Mouse (Mus musculus): ENCODE results near the gene Tmcc3. TPM values are rescaled to one million over a fixed set of nuclear protein-coding genes. Genes with fewer than 3 reads are reported as not detected.
A peak's percentile ranks its signal among the peaks of the same experiment; 100 is the strongest.

Gene Tmcc3
- polyA plus RNA-seq, 1 experiment from 2014 or later: 7.5 TPM

GRCm38 (mm10) chr10:94299301-94299700 lies 12.4 kb upstream of the Tmcc3 start:
- H3K27me3 ChIP-seq: no peaks in the 10 kb centered on the region
- no peak overlapping the region for H3K4me3 ChIP-seq
- WGBS: 93% methylated on average over 2 of the region's 2 CpGs
- H3K9me3 ChIP-seq: 0 out of 2 replicates have a peak, but pooled peaks cover 3% of the 10 kb centered on the region
- H3K4me2 ChIP-seq: no peak overlapping the region
- no peak overlapping the region for H3K27ac ChIP-seq
- H3K9ac ChIP-seq: no peak overlapping the region
- no peak for ATAC-seq (ENCODE audit: low FRiP score)
- H3K36me3 ChIP-seq: no peaks in the 10 kb centered on the region
- H3K4me1 ChIP-seq (replicated peaks): peaks cover 27% of the 10 kb centered on the region

- Histone ChIP-seq H3K27ac (no peak overlapping the region), H3K9me3 (peaks cover 5% of the 10 kb centered on the region; the same call in 1 of the 2 replicates), H3K4me3 (no peak overlapping the region), H3K36me3 (no peaks in the 10 kb centered on the region), H3K4me1 (replicated peaks) (no peaks in the 10 kb centered on the region), H3K27me3 (no peaks in the 10 kb centered on the region), H3K9ac (no peak overlapping the region), H3K4me2 (no peak overlapping the region)
- ATAC-seq (ENCODE audit: low FRiP score): no peak
- WGBS: 68% methylated on average over 9 of the region's 9 CpGs
Observed at GRCm38 (mm10) chr10:94304064-94304657, 7.6 kb upstream of the Tmcc3 start.

GRCm38 (mm10) chr10:94305526-94305925 lies 6.2 kb upstream of the Tmcc3 start:
- Histone ChIP-seq H3K4me3 (no peak overlapping the region), H3K27me3 (no peaks in the 10 kb centered on the region), H3K9ac (no peak overlapping the region), H3K4me2 (no peak overlapping the region), H3K36me3 (no peaks in the 10 kb centered on the region), H3K27ac (no peak overlapping the region), H3K9me3 (peaks cover 7% of the 10 kb centered on the region; the same call in 1 of the 2 replicates), H3K4me1 (replicated peaks) (no peaks in the 10 kb centered on the region)
- 65% methylated on average over 5 of the region's 5 CpGs for whole genome bisulfite sequencing
- no peak for ATAC-seq (ENCODE audit: low FRiP score)

- Histone ChIP-seq H3K36me3 (no peaks in the 10 kb centered on the region), H3K4me1 (replicated peaks) (peaks cover 17% of the 10 kb centered on the region), H3K9ac (no peak overlapping the region), H3K9me3 (peaks cover 4% of the 10 kb centered on the region; the same call in 1 of the 2 replicates), H3K27ac (no peak overlapping the region; the same call in 1 of the 2 replicates), H3K27me3 (no peaks in the 10 kb centered on the region), H3K4me2 (no peak overlapping the region), H3K4me3 (no peak overlapping the region)
- 53% methylated on average over 9 of the region's 9 CpGs for WGBS
- peak; percentile 40 for ATAC-seq (ENCODE audit: low FRiP score)
Observed at GRCm38 (mm10) chr10:94310499-94311267, 1.1 kb upstream of the Tmcc3 start.

- Histone ChIP-seq H3K4me2 (peak overlapping the region; percentile 77), H3K27me3 (no peaks in the 10 kb centered on the region), H3K9me3 (peaks cover 4% of the 10 kb centered on the region; the same call in 1 of the 2 replicates), H3K4me1 (replicated peaks) (peaks cover 17% of the 10 kb centered on the region), H3K27ac (no peak overlapping the region), H3K9ac (peak overlapping the region; percentile 70), H3K4me3 (peak overlapping the region; percentile 46), H3K36me3 (no peaks in the 10 kb centered on the region)
- WGBS: under 1% methylated on average over 45 of the region's 45 CpGs
- ATAC-seq (ENCODE audit: low FRiP score): peak; percentile 86
Observed at GRCm38 (mm10) chr10:94312007-94312715, 412 bp downstream of the Tmcc3 start.

GRCm38 (mm10) chr10:94313146-94313545 lies 1.4 kb downstream of the Tmcc3 start:
- peaks cover 4% of the 10 kb centered on the region; the same call in 1 of the 2 replicates for H3K9me3 ChIP-seq
- no peak for ATAC-seq (ENCODE audit: low FRiP score)
- no peaks in the 10 kb centered on the region for H3K27me3 ChIP-seq
- H3K36me3 ChIP-seq: no peaks in the 10 kb centered on the region
- H3K9ac ChIP-seq: no peak overlapping the region
- H3K4me1 ChIP-seq (replicated peaks): peaks cover 17% of the 10 kb centered on the region
- 85% methylated on average over 4 of the region's 4 CpGs for WGBS
- no peak overlapping the region for H3K4me3 ChIP-seq
- no peak overlapping the region; the same call in 1 of the 2 replicates for H3K4me2 ChIP-seq
- H3K27ac ChIP-seq: no peak overlapping the region

- Histone ChIP-seq H3K36me3 (no peaks in the 10 kb centered on the region), H3K27me3 (no peaks in the 10 kb centered on the region), H3K4me2 (no peak overlapping the region), H3K4me1 (replicated peaks) (peaks cover 5% of the 10 kb centered on the region; the same call in 1 of the 2 replicates), H3K9me3 (no peaks in the 10 kb centered on the region), H3K27ac (no peak overlapping the region), H3K9ac (no peak overlapping the region), H3K4me3 (no peak overlapping the region)
- 33% methylated on average over 4 of the region's 4 CpGs for WGBS
- no peak for ATAC-seq (ENCODE audit: low FRiP score)
Observed at GRCm38 (mm10) chr10:94318574-94318973, 6.8 kb downstream of the Tmcc3 start.

GRCm38 (mm10) chr10:94329962-94330361 lies 18.2 kb downstream of the Tmcc3 start:
- no peak overlapping the region for H3K9ac ChIP-seq
- no peak for ATAC-seq (ENCODE audit: low FRiP score)
- H3K4me3 ChIP-seq: no peak overlapping the region
- H3K9me3 ChIP-seq: 0 out of 2 replicates have a peak, but pooled peaks cover under 1% of the 10 kb centered on the region
- WGBS: 37% methylated on average over 5 of the region's 5 CpGs
- no peaks in the 10 kb centered on the region for H3K27me3 ChIP-seq
- peaks cover 8% of the 10 kb centered on the region for H3K4me1 ChIP-seq (replicated peaks)
- H3K27ac ChIP-seq: no peak overlapping the region
- H3K4me2 ChIP-seq: no peak overlapping the region
- H3K36me3 ChIP-seq: peaks cover 4% of the 10 kb centered on the region

- no peak for ATAC-seq (ENCODE audit: low FRiP score)
- Histone ChIP-seq H3K9me3 (no peaks in the 10 kb centered on the region), H3K9ac (no peak overlapping the region), H3K4me3 (no peak overlapping the region), H3K27me3 (no peaks in the 10 kb centered on the region), H3K36me3 (no peaks in the 10 kb centered on the region), H3K27ac (no peak overlapping the region), H3K4me1 (replicated peaks) (peaks cover 13% of the 10 kb centered on the region), H3K4me2 (no peak overlapping the region)
- WGBS: 83% methylated on average over 16 of the region's 16 CpGs
Observed at GRCm38 (mm10) chr10:94332358-94333137, 20.8 kb downstream of the Tmcc3 start.

- no peaks in the 10 kb centered on the region for H3K9me3 ChIP-seq
- H3K27ac ChIP-seq: no peak overlapping the region
- H3K27me3 ChIP-seq: no peaks in the 10 kb centered on the region
- no peak for ATAC-seq (ENCODE audit: low FRiP score)
- H3K4me2 ChIP-seq: no peak overlapping the region
- no peaks in the 10 kb centered on the region for H3K36me3 ChIP-seq
- 90% methylated on average over 8 of the region's 8 CpGs for WGBS
- no peak overlapping the region for H3K4me3 ChIP-seq
- peaks cover 13% of the 10 kb centered on the region for H3K4me1 ChIP-seq (replicated peaks)
- H3K9ac ChIP-seq: no peak overlapping the region
Observed at GRCm38 (mm10) chr10:94333328-94333727, 21.6 kb downstream of the Tmcc3 start.

GRCm38 (mm10) chr10:94335047-94335446 lies 23.3 kb downstream of the Tmcc3 start:
- H3K4me3 ChIP-seq: no peak overlapping the region
- H3K36me3 ChIP-seq: no peaks in the 10 kb centered on the region
- 70% methylated on average over 10 of the region's 10 CpGs for WGBS
- no peaks in the 10 kb centered on the region for H3K27me3 ChIP-seq
- H3K4me2 ChIP-seq: no peak overlapping the region
- H3K27ac ChIP-seq: no peak overlapping the region
- ATAC-seq (ENCODE audit: low FRiP score): no peak
- H3K9me3 ChIP-seq: no peaks in the 10 kb centered on the region
- H3K4me1 ChIP-seq (replicated peaks): peaks cover 8% of the 10 kb centered on the region
- no peak overlapping the region for H3K9ac ChIP-seq

GRCm38 (mm10) chr10:94336071-94336470 lies 24.3 kb downstream of the Tmcc3 start:
- WGBS: 95% methylated on average over 6 of the region's 6 CpGs
- H3K4me1 ChIP-seq (replicated peaks): peaks cover 6% of the 10 kb centered on the region
- H3K9ac ChIP-seq: no peak overlapping the region
- H3K27ac ChIP-seq: no peak overlapping the region
- H3K36me3 ChIP-seq: no peaks in the 10 kb centered on the region
- ATAC-seq (ENCODE audit: low FRiP score): no peak
- no peak overlapping the region for H3K4me2 ChIP-seq
- H3K9me3 ChIP-seq: no peaks in the 10 kb centered on the region
- H3K27me3 ChIP-seq: no peaks in the 10 kb centered on the region
- H3K4me3 ChIP-seq: no peak overlapping the region

Measured in hindbrain, embryonic 13.5 days (tissue).